Mouse (Mus musculus) limb, embryonic 12.5 days (tissue): Measurements from ENCODE around the gene Smco2. TPM values are rescaled to one million over a fixed set of nuclear protein-coding genes. Genes with fewer than 3 reads are reported as not detected.

Experiments used
- ATAC-seq: fragments of 200-750 bp; cut with Nextera tagmentation; 2 replicates; pipeline ENCODE4 v1.8.0; 2017; ENCODE audit warnings: low read depth, moderate TSS enrichment; ENCODE audit not compliant: insufficient number of reproducible peaks, insufficient read depth, low FRiP score, low TSS enrichment
- H3K27ac ChIP-seq: fragments of 300-500 bp; sonication (generic); 2 replicates; pipeline ENCODE4 v1.5.1; 2016; ENCODE audit warnings: mild to moderate bottlenecking, moderate library complexity
- H3K27me3 ChIP-seq: fragments of 300-500 bp; sonication (generic); 2 replicates; pipeline ENCODE4 v1.6.1; 2016; ENCODE audit warnings: mild to moderate bottlenecking, moderate library complexity
- H3K36me3 ChIP-seq: fragments of 300-500 bp; sonication (generic); 2 replicates; pipeline ENCODE4 v1.6.1; 2016; ENCODE audit warnings: mild to moderate bottlenecking, moderate library complexity
- H3K4me1 ChIP-seq: fragments of 300-500 bp; sonication (generic); replicated peaks from 2 replicates; pipeline ENCODE4 v1.6.1; 2016
- H3K4me2 ChIP-seq: fragments of 300-500 bp; sonication (generic); 2 replicates; pipeline ENCODE4 v1.6.1; 2016; ENCODE audit warnings: mild to moderate bottlenecking, moderate library complexity
- H3K4me3 ChIP-seq: fragments of 300-500 bp; sonication (generic); replicated peaks from 2 replicates; pipeline ENCODE4 v1.5.1; 2016; ENCODE audit warnings: mild to moderate bottlenecking
- H3K9ac ChIP-seq: fragments of 300-500 bp; sonication (generic); replicated peaks from 2 replicates; pipeline ENCODE4 v1.6.1; 2016; ENCODE audit warnings: mild to moderate bottlenecking, moderate library complexity
- H3K9me3 ChIP-seq: fragments of 300-500 bp; sonication (generic); 2 replicates; pipeline ENCODE4 v1.6.1; 2016; ENCODE audit warnings: mild to moderate bottlenecking, moderate library complexity
- WGBS: fragments of 180-500 bp; shearing (Covaris S2); methylation state at CpG from one replicate; pipeline ENCODE4 v1.1.7; 2016; 5-methylcytosine and 5-hydroxymethylcytosine counted together
- polyA plus RNA-seq: library from polyadenylated mRNA; unstranded; fragments of >200 nt; fragmentation: Nextera tagmentation; extraction: Ambion mirVana; gene quantifications from 2 replicates; pipeline ENCODE4 v1.2.1, GENCODE M21; 2016

Smco2 gene
- polyA plus RNA-seq, 1 experiment from 2014 or later = not detected

DNA sequence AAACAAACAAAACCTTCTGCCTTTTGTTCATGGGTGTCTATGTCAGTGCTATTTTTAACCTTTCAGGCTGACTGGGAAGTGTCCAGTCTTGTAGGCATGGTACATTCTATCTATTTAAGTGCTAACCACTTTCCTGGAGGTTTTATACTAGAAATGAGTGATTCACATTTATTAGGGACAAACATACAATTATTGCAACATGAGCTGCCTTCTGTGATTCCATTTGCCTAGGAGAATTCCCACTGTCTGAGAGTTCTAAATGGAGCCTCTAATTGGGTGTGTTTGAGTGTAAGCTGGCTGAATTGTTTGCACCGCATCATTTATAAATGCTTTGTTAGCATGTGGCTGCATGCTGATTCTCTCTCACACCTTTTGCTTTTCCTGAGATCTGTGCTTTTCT, 65.9 kb downstream of the Smco2 start:
- no peaks in the 10 kb centered on the region for H3K27me3 ChIP-seq
- H3K27ac ChIP-seq = no peak overlapping the region
- no peak overlapping the region for H3K4me2 ChIP-seq
- 91% methylated on average over 1 of the region's 1 CpGs for WGBS
- H3K9me3 ChIP-seq = no peaks in the 10 kb centered on the region
- peaks cover 27% of the 10 kb centered on the region for H3K4me1 ChIP-seq
- H3K9ac ChIP-seq = no peak overlapping the region
- ATAC-seq = no peak
- H3K4me3 ChIP-seq = no peak overlapping the region
- peaks cover 6% of the 10 kb centered on the region; the same call in 1 of the 2 replicates for H3K36me3 ChIP-seq

- no peak for ATAC-seq
- H3K9me3 ChIP-seq = no peaks in the 10 kb centered on the region
- H3K4me1 ChIP-seq = peaks cover 19% of the 10 kb centered on the region
- no peak overlapping the region for H3K27ac ChIP-seq
- no peak overlapping the region; the same call in 1 of the 2 replicates for H3K9ac ChIP-seq
- no peak overlapping the region for H3K4me2 ChIP-seq
- no peak overlapping the region for H3K4me3 ChIP-seq
- WGBS = 86% methylated on average over 3 of the region's 3 CpGs
- no peaks in the 10 kb centered on the region for H3K27me3 ChIP-seq
- peaks cover 6% of the 10 kb centered on the region; the same call in 1 of the 2 replicates for H3K36me3 ChIP-seq
Observed at GRCm38 (mm10) chr6:146917396-146917795, 67.5 kb downstream of the Smco2 start.

DNA sequence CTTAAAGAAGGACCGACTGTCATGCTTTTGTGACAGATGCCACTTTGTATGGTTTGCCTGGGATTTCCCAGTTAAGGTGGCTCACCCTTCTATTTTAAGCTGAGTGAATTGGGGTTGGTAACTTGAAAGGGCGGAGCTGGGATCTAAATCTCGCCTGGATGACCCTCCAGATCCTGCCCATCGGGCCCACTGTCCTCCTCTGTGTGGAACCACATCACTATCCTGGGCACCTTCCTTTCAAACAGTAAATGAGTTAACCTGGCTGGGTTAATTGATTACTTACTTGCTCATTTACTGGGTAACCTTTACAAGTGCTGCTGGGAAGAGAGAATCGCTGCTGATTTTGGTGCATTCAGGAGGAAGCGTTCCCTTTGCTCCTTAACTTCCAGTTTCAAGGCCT, 68.4 kb downstream of the Smco2 start:
- H3K27me3 ChIP-seq = no peaks in the 10 kb centered on the region
- H3K4me1 ChIP-seq = peaks cover 11% of the 10 kb centered on the region
- 0 out of 2 replicates have a peak overlapping the region, but pooled peaks have one; percentile 7 for H3K27ac ChIP-seq
- H3K36me3 ChIP-seq = peaks cover 6% of the 10 kb centered on the region; the same call in 1 of the 2 replicates
- no peaks in the 10 kb centered on the region for H3K9me3 ChIP-seq
- H3K4me3 ChIP-seq = no peak overlapping the region
- ATAC-seq = no peak
- H3K9ac ChIP-seq = no peak overlapping the region
- H3K4me2 ChIP-seq = no peak overlapping the region
- WGBS = 92% methylated on average over 6 of the region's 6 CpGs

Other genes starting within 250 kb of the Smco2 start
- gene Med21, start 207.6 kb upstream of the Smco2 start, polyA plus RNA-seq = 140 and 145 TPM in 2 replicates
- 34.1 and 34.4 TPM in 2 replicates for gene Tm7sf3, start 207.3 kb upstream of the Smco2 start, polyA plus RNA-seq
- 21.8 and 22.6 TPM in 2 replicates for gene Stk38l, start 125.1 kb upstream of the Smco2 start, polyA plus RNA-seq
- 6.8 and 8.3 TPM in 2 replicates for gene Arntl2, start 54.0 kb upstream of the Smco2 start, polyA plus RNA-seq
- gene Ppfibp1, start 38.4 kb downstream of the Smco2 start, polyA plus RNA-seq = 61.0 and 68.0 TPM in 2 replicates
- gene 1700034J05Rik, start 104.3 kb downstream of the Smco2 start, polyA plus RNA-seq = 0.10 and 0.11 TPM in 2 replicates
- gene Rep15, start 182.5 kb downstream of the Smco2 start, polyA plus RNA-seq = 1.6 and 2.0 TPM in 2 replicates
- gene Mrps35, start 192.7 kb downstream of the Smco2 start, polyA plus RNA-seq = 102 and 106 TPM in 2 replicates
- gene Mansc4, start 236.9 kb downstream of the Smco2 start, polyA plus RNA-seq = 2.5 and 2.6 TPM in 2 replicates
- 9.3 and 9.6 TPM in 2 replicates for gene Klhl42, start 241.3 kb downstream of the Smco2 start, polyA plus RNA-seq